Mouse (Mus musculus): ENCODE results near the gene Olfr894. TPM values are rescaled to one million over a fixed set of nuclear protein-coding genes. Genes with fewer than 3 reads are reported as not detected.
"Not testable (repeated sequence)": the region's sequence is repeated elsewhere in the genome, so short reads cannot be mapped to it uniquely, and the experiment has no call there.

The Olfr894 gene
- total RNA-seq (2021), result not detected
- long read RNA-seq, experiment 1, result 0 reads
- long read RNA-seq, experiment 2, result 0 reads

- no peak for DNase-seq (ENCODE audit: low spot score in 2 of 2)
- Histone ChIP-seq H3K27ac (no peak within 1 kb of the TSS), H3K4me3 (no peak within 1 kb of the TSS)
- no peak for TF ChIP-seq CTCF (conservative IDR thresholded peaks at IDR 0.05)
These were observed at the start of gene Olfr894 for GRCm38 (mm10) chr9:38217755-38218154. TSS of gene Olfr894 (plus strand) at chr9:38218055.

DNA sequence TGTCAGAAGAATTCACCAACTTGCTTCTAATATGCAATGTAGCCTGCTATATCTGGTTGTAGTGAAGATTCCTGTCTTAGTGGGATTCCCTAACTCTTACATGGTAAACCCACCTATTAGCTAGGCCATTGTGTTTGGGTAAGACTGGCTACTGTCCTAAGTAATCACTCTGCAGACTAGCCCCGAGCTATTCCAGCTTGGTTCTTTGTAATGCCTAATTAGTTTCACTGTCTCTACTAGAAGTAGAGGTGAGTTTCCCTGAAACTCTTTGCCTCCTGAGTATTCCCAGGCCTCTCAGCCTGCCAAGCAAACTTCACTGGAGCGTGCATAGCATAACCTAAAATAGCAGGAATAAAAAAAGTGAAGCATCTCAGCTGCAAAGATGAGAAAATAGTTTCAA lies 49.5 kb upstream of the Olfr894 start:
- not testable (repeated sequence) for DNase-seq (ENCODE audit: low spot score in 2 of 2); H3K4me3 ChIP-seq; H3K27ac ChIP-seq

- TF ChIP-seq CTCF (conservative IDR thresholded peaks at IDR 0.05), result no peak
- Histone ChIP-seq H3K27ac (no peak within 1 kb of the TSS), H3K4me3 (no peak within 1 kb of the TSS)
- DNase-seq (ENCODE audit: low spot score in 2 of 2), result no peak
These were observed 37.1 kb upstream of the Olfr894 start, which contains the start of gene Olfr891 for GRCm38 (mm10) chr9:38180721-38181120. TSS of gene Olfr891 (minus strand) at chr9:38180821.

DNA sequence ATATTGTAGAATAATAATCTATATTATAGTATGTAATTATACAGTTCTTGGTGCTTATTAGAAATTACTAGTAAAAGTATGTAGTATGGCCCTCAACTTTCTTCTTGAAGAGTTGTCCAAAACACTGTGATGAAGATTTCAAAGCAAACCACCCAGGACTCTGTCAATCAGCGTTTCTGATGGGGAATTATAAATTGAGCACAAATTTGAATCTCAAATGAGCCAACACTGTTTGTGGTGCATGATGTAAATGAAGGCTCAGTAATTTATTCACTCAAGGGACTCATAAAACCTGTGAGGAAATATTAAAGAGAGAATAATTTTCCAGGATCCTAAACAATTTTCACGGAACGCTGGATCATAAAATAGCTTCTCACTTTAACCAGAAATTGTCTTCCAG lies 9.8 kb upstream of the Olfr894 start, which contains the start of gene Olfr893:
Gene Olfr893, plus strand, starts transcription at position 301 of the 400 bp plus-strand sequence.
- no peak for DNase-seq (ENCODE audit: low spot score in 2 of 2)
- Histone ChIP-seq H3K27ac (no peak within 1 kb of the TSS), H3K4me3 (no peak within 1 kb of the TSS)
- TF ChIP-seq CTCF (conservative IDR thresholded peaks at IDR 0.05), result no peak

GRCm38 (mm10) chr9:38252474-38252873 lies 34.6 kb downstream of the Olfr894 start, which contains the start of gene Olfr143:
TSS of gene Olfr143 (plus strand) at chr9:38252774.
- Histone ChIP-seq H3K4me3 (no peak within 1 kb of the TSS), H3K27ac (no peak within 1 kb of the TSS)
- no peak for TF ChIP-seq CTCF (conservative IDR thresholded peaks at IDR 0.05)
- DNase-seq (ENCODE audit: low spot score in 2 of 2), result no peak

DNA sequence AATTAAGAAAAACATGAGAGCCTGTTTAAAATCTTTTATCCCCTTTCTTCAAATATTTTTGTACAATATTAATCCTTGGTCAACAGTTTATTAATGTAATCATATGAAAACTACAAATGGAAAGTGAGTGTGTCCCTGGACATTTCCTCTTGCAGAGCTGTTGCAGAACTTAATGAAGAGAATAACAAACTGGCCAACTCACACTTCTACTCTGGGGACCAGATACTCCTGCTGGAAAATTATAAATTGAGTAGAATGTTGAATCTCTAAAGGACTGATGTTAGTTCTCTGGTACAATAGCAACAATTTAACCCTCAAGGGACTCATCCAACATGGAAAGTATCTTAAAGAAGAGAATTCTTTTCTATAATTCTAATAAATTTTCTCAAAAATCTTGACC lies 49.7 kb downstream of the Olfr894 start, which contains the start of gene Olfr895:
Gene Olfr895, plus strand, starts transcription at position 301 of the 400 bp plus-strand sequence.
- no peak for TF ChIP-seq CTCF (conservative IDR thresholded peaks at IDR 0.05)
- H3K27ac ChIP-seq, result no peak within 1 kb of the TSS

More for the DNA sequence above, 49.7 kb downstream of the Olfr894 start, which contains the start of gene Olfr895:
- DNase-seq (ENCODE audit: low spot score in 2 of 2), result no peak
- no peak within 1 kb of the TSS for H3K4me3 ChIP-seq

Other genes starting within 250 kb of the Olfr894 start
- not detected for gene Olfr881, start 226.2 kb upstream of the Olfr894 start, total RNA-seq (2021)
- not detected for gene Olfr883, start 192.2 kb upstream of the Olfr894 start, total RNA-seq (2021)
- gene Olfr884, start 171.5 kb upstream of the Olfr894 start, total RNA-seq (2021), result not detected
- not detected for gene Olfr885, start 156.7 kb upstream of the Olfr894 start, total RNA-seq (2021)
- gene Olfr887, start 134.0 kb upstream of the Olfr894 start, total RNA-seq (2021), result not detected
- gene Olfr888, start 109.9 kb upstream of the Olfr894 start, total RNA-seq (2021), result not detected
- not detected for gene Olfr889, start 102.9 kb upstream of the Olfr894 start, total RNA-seq (2021)
- not detected for gene Olfr890, start 75.5 kb upstream of the Olfr894 start, total RNA-seq (2021)
- not detected for gene Olfr891, start 37.2 kb upstream of the Olfr894 start, total RNA-seq (2021)
- not detected for gene Olfr893, start 9.7 kb upstream of the Olfr894 start, total RNA-seq (2021)
- gene Olfr143, start 34.7 kb downstream of the Olfr894 start, total RNA-seq (2021), result not detected
- gene Olfr895, start 49.8 kb downstream of the Olfr894 start, total RNA-seq (2021), result not detected
- gene Olfr896-ps1, start 73.1 kb downstream of the Olfr894 start, total RNA-seq (2021), result not detected
- gene Olfr25, start 111.0 kb downstream of the Olfr894 start, total RNA-seq (2021), result not detected
- not detected for gene Olfr898, start 130.4 kb downstream of the Olfr894 start, total RNA-seq (2021)
- gene Olfr250, start 148.8 kb downstream of the Olfr894 start, total RNA-seq (2021), result not detected
- not detected for gene Olfr251, start 159.0 kb downstream of the Olfr894 start, total RNA-seq (2021)
- gene Olfr147, start 183.6 kb downstream of the Olfr894 start, total RNA-seq (2021), result not detected
- not detected for gene Olfr901, start 211.4 kb downstream of the Olfr894 start, total RNA-seq (2021)
- gene Olfr902, start 229.6 kb downstream of the Olfr894 start, total RNA-seq (2021), result not detected
- gene Olfr904, start 245.1 kb downstream of the Olfr894 start, total RNA-seq (2021), result not detected

All from layer of hippocampus, adult 2 months (tissue).